Mouse (Mus musculus): ENCODE measurements around the gene Mapk12.

The Mapk12 gene

DNA sequence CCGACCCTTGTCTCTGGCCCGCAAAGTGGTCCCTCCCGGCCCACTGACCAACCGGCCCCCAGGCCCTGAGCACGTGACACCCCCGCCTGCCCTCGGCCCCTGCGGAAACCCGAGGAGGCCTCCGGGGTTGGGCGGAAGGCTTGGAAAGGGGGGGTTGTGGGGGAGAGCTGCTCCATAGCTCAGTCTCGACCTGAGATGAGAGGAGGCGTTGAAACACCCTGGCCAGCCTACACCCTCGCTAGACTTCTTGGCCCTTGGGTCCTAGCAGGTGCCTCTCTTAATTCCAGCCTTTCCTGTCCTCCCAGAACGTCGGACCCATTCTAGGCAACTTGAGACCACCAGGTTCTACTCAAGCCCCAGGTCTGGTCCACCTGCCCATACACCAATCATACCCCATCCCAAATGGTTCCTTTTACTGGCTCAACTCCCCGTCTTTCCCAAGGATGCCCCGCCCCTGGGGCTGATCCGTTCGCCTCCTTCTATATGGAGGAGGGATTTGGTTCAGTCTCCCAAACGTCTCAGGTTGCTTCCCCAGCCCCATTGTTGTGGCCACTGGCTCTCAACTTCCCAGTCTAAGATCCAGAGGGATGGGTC, at the start of gene Mapk12:
Gene Mapk12 (minus strand): TSS at position 45 of the 594 bp plus-strand sequence.
- DNase-seq (ENCODE audit: low read depth): no peak

GRCm38 (mm10) chr15:89184937-89185227, 44.4 kb upstream of the Mapk12 start:
- DNase-seq (ENCODE audit: low read depth): no peak

DNA sequence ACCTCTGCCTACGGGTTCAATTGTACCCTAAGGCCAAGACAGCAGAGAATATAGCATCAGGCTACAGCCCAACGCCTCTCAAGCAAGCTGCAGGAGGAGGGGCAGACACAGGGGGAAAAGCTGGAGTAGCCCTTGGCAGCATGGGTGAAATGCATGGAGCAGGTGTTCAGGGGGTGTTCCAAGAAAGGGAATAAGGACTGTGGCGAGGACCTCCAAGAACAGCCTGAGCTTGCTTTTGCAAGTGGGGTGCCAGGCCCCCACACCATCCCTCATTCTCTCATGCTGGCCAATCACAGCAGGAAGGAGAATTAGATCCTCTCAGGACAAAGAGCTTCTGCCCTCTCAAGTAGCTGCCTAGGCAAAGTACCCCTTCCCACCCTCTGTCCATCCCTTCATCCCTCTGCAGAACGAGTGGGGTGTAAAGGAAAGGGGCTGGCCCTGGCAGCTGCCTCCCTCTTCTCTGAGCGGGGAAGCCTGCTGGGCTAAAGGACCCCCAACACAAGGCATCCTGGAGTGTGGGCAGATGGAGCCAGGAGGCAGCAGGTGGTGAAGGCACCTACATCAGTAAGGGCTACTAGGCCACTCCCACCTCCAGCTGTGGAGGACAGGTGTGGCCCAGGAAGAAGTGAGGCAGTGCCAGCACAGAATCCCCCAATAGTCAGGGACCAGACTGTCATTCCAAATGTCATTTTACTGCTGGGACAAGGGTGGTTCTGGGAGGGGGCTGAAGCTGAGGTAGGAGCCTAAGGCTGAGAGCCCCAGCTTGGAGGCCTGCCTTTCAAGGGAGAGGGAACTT, 43.8 kb upstream of the Mapk12 start:
- no peak for DNase-seq (ENCODE audit: low read depth)

GRCm38 (mm10) chr15:89182842-89183241, 42.3 kb upstream of the Mapk12 start:
- no peak for DNase-seq (ENCODE audit: low read depth)

DNA sequence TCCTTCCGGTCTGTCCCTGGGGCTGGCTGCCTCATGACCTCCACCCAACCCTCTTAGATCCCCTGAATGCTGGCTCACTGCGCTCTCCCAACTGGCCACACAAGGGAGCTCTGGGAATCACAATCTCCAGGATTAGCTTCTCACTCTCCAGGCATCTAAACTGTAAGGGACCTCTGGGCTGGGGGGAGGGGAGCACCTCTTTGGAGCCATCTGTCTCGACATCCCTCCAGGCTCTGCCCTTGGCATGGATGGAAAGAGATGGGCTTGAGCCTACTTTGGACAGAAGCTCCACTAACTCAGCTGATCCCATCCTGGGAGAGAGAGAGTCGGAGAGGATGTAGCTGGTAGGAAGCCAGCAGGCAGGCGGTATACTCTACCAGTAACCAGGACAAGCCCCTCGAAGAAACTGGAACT, 41.8 kb upstream of the Mapk12 start:
- no peak for DNase-seq (ENCODE audit: low read depth)

- DNase-seq (ENCODE audit: low read depth): no peak
Measured at GRCm38 (mm10) chr15:89181561-89182270, 41.2 kb upstream of the Mapk12 start.

- peak; percentile 30 for DNase-seq (ENCODE audit: low read depth)
Measured at GRCm38 (mm10) chr15:89180571-89181229, 40.2 kb upstream of the Mapk12 start, which contains the start of gene Plxnb2. Gene Plxnb2, minus strand, starts transcription at chr15:89180788.

DNA sequence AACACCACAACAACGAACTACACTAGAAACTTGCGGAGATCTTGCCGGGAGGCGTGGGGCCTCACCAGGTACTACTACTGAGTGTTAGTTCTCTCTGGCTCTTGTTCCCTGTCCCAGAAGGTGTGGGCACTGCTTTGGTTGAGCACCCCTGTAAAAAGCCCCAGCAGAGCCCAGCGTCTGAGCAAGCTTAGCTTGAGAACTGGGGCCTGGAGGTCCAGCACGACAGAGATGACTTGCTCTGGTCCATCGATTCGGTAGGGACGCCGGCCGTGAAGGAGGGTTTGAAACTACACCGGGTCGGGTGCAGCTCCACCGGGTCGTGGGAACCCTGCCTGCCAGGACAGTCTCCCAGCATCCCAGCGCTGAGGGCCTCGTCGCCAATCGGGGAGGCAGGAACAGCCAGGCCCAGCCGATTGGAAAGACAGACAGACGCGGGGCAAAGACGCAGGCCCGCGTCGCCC, 39.6 kb upstream of the Mapk12 start:
- no peak for DNase-seq (ENCODE audit: low read depth)

DNA sequence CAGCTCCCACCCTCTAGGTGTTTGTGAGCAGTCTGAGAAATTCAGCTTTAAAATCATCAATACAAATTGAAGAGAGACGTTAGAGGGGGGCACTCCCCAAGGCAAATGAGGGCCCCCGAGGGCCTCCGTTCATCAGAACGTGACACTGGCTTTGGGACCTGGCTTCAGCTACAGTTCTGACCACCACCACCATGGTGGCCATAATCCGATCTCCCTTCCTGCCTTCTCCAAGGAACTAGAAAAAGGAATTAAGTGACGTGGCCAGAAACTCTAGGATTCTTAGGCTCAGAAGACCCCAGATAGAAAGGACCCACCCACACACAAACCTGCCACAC, 39.1 kb upstream of the Mapk12 start:
- no peak for DNase-seq (ENCODE audit: low read depth)

DNA sequence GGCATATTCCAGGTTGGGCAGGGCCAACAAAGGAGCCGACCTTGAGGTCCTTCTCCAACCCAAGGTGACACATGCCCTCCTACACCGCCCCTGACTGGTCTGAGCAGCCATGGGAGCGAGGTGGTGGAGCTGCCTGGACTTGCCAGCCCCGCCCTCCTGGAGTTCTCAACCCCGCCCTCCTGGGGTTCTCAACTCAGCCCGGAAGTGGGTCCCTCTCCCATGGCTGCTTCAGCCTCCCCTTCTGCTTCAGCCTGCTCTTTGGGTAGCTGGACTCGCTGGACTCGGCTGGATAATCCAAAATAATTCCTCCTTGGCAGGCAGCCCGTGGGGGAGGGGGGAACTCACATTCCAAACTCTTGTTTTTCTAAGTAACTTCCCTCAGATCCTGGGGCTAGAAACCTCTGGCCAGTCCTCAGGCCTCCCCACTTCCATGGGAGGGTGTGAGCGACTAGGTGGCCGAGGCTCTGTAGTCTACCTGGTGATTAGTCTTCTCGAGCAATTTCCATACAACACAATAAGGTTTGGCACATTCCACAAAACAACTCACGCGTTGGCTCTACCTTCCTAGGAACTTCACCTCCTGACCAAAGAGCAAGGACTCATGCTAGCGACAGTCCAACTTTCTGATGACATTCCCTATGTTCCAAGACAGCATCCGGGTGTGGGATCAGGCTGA, 38.6 kb upstream of the Mapk12 start:
- peak; percentile 24 for DNase-seq (ENCODE audit: low read depth)

DNA sequence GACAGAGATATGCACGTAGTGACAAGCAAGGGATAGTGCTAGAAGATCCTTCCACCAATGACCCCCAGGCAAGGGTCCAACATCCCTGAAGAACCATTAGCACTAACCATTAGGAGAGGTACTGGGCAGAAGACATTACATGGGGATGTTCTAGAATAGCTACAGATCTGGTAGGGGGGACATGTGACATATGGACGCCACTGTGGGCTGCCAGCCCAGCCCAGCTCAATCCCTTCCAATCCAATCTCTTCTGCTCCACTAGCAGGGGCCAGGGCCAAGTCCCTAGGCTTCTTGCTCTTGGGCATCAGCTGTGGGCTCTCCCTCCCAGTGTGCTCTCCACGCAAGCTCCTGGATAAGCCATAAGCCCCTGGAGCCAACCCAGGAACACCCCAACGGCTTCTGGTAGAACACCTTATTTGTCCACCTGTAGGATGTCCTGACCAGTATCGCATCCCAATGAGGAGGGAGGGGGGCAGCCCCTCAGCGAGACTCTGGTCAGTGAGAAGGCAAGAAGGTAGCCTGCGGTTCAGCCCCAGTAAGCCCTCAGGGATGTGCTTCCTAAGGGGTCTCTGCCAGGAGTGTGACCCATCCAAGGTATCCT, 37.9 kb upstream of the Mapk12 start:
- no peak for DNase-seq (ENCODE audit: low read depth)

DNA sequence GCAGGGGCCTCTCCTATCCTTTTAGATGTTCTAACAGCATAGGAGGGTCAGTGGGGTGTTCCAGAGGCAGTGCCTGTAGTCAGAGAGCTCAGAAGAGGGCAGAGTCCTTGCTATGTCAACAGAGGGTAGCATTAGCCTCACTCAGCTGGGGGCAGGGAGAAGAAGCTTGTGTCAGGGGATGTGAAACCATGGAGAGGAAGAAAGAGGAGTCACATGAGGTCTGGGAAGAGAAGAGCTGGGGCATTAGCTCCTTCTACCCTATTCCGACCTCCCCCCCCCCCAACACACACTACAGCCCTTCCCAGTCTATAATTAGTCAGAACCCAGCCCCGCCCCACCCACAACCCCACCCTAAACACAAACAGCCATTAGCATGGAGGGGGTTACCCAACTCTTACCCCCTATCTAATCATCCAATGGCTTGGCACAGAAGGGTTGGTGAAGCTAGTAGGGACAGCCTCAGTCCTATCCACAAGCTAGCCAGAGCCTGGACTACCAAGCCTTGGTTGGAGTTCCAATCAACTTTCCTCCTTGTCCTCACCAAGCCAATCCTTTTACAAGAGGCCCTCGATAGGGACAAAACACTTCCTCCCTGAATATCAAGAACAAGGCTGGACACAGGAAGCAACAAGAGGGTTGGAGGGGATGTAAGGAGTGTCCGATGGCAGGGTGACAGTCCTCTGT, 37.2 kb upstream of the Mapk12 start:
- no peak for DNase-seq (ENCODE audit: low read depth)

- DNase-seq (ENCODE audit: low read depth): no peak
Measured at GRCm38 (mm10) chr15:89177121-89177520, 36.6 kb upstream of the Mapk12 start.

DNA sequence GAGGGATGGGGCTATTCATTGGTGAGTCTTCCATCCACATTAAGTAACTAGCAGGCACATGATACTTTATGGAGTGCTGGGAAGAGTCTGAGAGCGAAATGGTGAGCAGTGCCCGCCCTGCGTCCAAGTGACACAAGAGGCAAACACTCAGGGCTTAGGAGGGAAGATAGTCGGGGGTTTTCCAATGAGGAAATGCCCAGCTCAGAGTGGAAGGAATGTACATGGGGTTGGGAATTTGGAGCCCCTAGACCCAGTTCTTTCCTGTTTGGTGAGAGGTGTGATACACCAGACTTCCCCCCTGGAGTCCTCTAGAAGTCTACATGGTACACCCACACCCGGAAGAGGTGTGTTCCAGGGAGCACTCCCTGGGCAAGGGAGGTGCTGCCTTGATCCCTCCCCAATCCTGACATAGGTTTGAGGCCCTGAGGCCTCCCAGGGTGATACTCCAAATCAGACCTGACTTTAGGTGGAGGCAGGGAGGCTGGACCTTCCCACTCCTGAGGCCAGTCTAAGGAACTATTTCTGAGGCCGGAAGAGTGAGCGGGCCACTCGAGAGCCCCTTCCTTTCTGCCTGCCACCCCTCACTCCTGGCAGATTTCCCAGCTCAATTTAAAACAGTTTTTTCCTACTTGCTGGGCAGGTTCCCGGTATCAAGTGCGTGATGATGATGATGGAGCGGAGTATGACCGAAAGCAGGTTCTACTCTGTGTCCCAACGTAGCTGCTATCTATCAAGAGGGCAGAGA, 35.1 kb upstream of the Mapk12 start:
- DNase-seq (ENCODE audit: low read depth): no peak

- DNase-seq (ENCODE audit: low read depth): no peak
Measured at GRCm38 (mm10) chr15:89174889-89175339, 34.4 kb upstream of the Mapk12 start.

DNA sequence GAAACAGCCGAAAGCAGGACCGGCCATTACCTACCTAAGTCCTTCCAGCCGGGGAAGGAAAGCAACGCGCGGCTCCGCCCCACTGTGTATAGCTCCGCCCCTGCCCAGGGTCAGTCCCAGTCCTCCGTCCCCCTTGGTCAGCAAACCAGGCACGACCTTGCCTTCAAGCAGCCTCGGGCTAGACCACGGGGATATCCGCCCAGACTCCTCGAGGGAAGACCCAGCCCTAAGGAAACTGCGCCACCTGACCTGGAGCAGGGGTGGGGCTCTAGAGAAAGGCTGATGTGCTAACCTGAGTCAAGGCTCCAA, 33.4 kb upstream of the Mapk12 start:
- no peak for DNase-seq (ENCODE audit: low read depth)

DNA sequence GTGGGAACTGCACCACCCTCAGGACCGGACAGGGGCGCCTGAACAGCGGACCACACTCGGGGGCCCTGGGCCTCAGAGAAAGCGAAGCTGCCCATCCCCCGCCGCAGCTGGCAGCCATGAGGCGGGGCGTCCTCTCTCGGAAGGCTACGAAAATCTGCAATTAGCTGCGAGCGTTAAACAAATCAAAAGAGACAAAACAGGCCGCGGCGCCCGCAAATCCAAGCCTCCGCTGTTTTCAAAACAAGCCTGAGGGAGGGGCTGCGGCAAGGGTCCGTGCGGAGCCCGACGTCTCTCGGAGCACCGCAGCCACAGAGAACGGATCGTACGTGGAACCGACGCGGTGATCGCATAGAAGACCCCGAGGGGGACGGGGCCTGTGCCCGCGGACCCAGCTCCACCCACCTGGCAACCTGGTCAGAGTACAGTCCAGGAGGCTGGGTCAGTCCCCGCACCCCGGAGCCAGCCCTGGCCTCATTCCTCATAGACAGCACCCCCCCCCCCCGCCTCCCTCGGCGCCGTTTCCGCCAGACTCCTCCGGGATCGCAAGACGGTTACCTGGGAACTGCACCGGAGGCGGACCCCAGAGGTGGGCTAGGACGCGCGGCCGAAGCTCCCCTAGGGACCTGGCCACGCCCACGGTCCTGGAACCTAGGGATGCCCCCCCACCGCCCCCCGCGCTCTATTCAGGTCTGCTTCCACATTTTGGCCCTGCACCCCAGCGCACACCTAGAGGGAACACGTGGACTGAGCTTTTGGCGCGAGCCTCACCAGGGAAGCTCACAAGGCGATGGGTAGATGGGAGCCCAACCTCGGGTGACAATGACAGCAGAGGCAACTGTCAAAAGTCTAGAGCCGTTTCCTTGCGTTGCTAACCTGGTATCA, 32.8 kb upstream of the Mapk12 start:
- peak; percentile 46 for DNase-seq (ENCODE audit: low read depth)

GRCm38 (mm10) chr15:89172276-89172935, 31.9 kb upstream of the Mapk12 start:
- no peak for DNase-seq (ENCODE audit: low read depth)

GRCm38 (mm10) chr15:89171526-89172051, 31.1 kb upstream of the Mapk12 start:
- no peak for DNase-seq (ENCODE audit: low read depth)

Measured in induced T-regulatory cell, adult 2 months (primary cell).